8 mouse cellular contexts compared by ENCODE assay signal in the genomic region with DNA sequence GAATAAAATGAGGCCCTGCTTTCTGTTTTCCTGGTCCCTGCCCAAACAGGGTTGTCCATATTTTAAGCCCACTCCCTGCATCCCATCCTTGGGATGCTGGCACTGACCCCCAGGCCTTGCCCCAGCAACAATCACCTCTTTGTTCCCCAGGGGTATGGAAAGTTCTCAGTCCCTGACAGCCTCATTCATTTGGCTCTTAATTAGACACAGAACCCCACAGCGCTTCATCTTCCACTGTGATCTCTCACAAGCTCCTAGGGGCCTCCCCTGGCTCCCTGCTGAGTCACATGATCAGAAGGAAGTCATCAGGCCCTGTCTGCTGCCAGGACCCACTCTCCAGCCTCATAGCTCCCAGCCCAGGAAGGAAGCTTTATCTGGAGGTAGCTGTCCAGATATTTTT.
DNase-seq lines count a peak whose midpoint lies in the region; ATAC-seq lines count a peak whose summit lies in the region.

No protein-coding gene starts in this region.

- H3K9me3 ChIP-seq in heart, embryonic 10.5 days: no peaks in the 10 kb centered on the region
- no peaks in the 10 kb centered on the region for H3K9me3 ChIP-seq in forebrain, embryonic 10.5 days

- H3K27me3 ChIP-seq in heart, embryonic 10.5 days (ENCODE audit: insufficient read depth, poor library complexity, severe bottlenecking): no peaks in the 10 kb centered on the region
- peaks cover 11% of the 10 kb centered on the region; the same call in 1 of the 2 replicates for H3K27me3 ChIP-seq in forebrain, embryonic 10.5 days (ENCODE audit: poor library complexity, severe bottlenecking)

- H3K36me3 ChIP-seq in heart, embryonic 10.5 days: no peaks in the 10 kb centered on the region
- no peaks in the 10 kb centered on the region for H3K36me3 ChIP-seq in forebrain, embryonic 10.5 days (replicated peaks)

- H3K4me3 ChIP-seq in heart, embryonic 10.5 days: no peak overlapping the region
- no peak overlapping the region for H3K4me3 ChIP-seq in forebrain, embryonic 10.5 days

- peaks cover 8% of the 10 kb centered on the region for H3K4me1 ChIP-seq in heart, embryonic 10.5 days
- peaks cover 38% of the 10 kb centered on the region for H3K4me1 ChIP-seq in forebrain, embryonic 10.5 days

- no peak for ATAC-seq in granulocyte monocyte progenitor cell, adult 5-6 weeks (replicated peaks; ENCODE audit: poor library complexity, severe bottlenecking)
- no peak for ATAC-seq in megakaryocyte, adult 5-6 weeks (ENCODE audit: poor library complexity, severe bottlenecking)

- WGBS in heart, embryonic 10.5 days: 29% methylated on average over 1 of the region's 1 CpGs
- 17% methylated on average over 1 of the region's 1 CpGs for WGBS in forebrain, embryonic 10.5 days

- DNase-seq in heart, adult 9 months (ENCODE audit: low spot score in 2 of 2): peak; percentile 5 to 6
- no peak for DNase-seq in heart, embryonic 10.5 days (ENCODE audit: low spot score)
- DNase-seq in NIH3T3 (ENCODE audit: low read depth): peak; percentile 17
- DNase-seq in forebrain, embryonic 10.5 days (ENCODE audit: extremely low spot score, low spot score): peak; percentile 46
- DNase-seq in mesoderm, embryonic 11.5 days (ENCODE audit: low read depth, low spot score): peak; percentile 59
- no peak for DNase-seq in lung, postnatal 25 days (ENCODE audit: low spot score)

- H3K27ac ChIP-seq in heart, embryonic 10.5 days: no peak overlapping the region
- H3K27ac ChIP-seq in forebrain, embryonic 10.5 days: peak overlapping the region; percentile 76

Comparison
In these comparisons a context has a peak if more than half of its experiments do, and no peak if none do; other contexts are left out.
1. DNase-seq: peak in heart, adult 9 months (2 of 2), NIH3T3 (single experiment), forebrain, embryonic 10.5 days (single experiment) and mesoderm, embryonic 11.5 days (single experiment); none in heart, embryonic 10.5 days (single experiment) and lung, postnatal 25 days (single experiment).